Mouse (Mus musculus) testis, adult 2 months (tissue): ENCODE measurements around the gene Clic3.

Experiments
- CTCF ChIP-seq: fragments of 200-500 bp; IDR thresholded peaks from 2 replicates; pipeline ENCODE4 v1.5.1; 2012; ENCODE audit warnings: low read depth, mild to moderate bottlenecking, inconsistent platforms, low read length, moderate library complexity; ENCODE audit not compliant: control insufficient read depth, insufficient read depth, insufficient replicate concordance
- POLR2A ChIP-seq: fragments of 200-500 bp; IDR thresholded peaks from 2 replicates; pipeline ENCODE4 v1.6.1; 2012; ENCODE audit warnings: low read depth, mild to moderate bottlenecking, inconsistent platforms, low read length, moderate library complexity; ENCODE audit not compliant: control insufficient read depth

- no peak for TF ChIP-seq CTCF
- TF ChIP-seq POLR2A, result no peak
Observed at GRCm38 (mm10) chr2:25493476-25493961, 36.9 kb downstream of the Clic3 start, which contains the start of gene Lcn12.
